Mouse (Mus musculus): Measurements from ENCODE around the gene Dusp21.

Gene Dusp21

GRCm38 (mm10) chrX:18145557-18145956, at the start of gene Dusp21:
Gene Dusp21, plus strand, starts transcription at chrX:18145857.
- DNase-seq = no peak

- DNase-seq = no peak
Measured at GRCm38 (mm10) chrX:18160734-18161442, 15.2 kb downstream of the Dusp21 start.

- DNase-seq = no peak
Measured at GRCm38 (mm10) chrX:18161796-18162191, 16.1 kb downstream of the Dusp21 start.

- DNase-seq = peak; percentile 100
Measured at GRCm38 (mm10) chrX:18162192-18162857, 16.7 kb downstream of the Dusp21 start, which contains the start of gene Kdm6a. Gene Kdm6a, plus strand, starts transcription at chrX:18162575.

GRCm38 (mm10) chrX:18162861-18163731, 17.4 kb downstream of the Dusp21 start:
- DNase-seq = peak; percentile 74

- DNase-seq = peak; percentile 60
Measured at GRCm38 (mm10) chrX:18163917-18164624, 18.4 kb downstream of the Dusp21 start.

- no peak for DNase-seq
Measured at GRCm38 (mm10) chrX:18165121-18165520, 19.5 kb downstream of the Dusp21 start.

GRCm38 (mm10) chrX:18166961-18167360, 21.3 kb downstream of the Dusp21 start:
- DNase-seq = no peak

- peak; percentile 26 for DNase-seq
Measured at GRCm38 (mm10) chrX:18168940-18169339, 23.3 kb downstream of the Dusp21 start.

GRCm38 (mm10) chrX:18174831-18175230, 29.2 kb downstream of the Dusp21 start:
- no peak for DNase-seq

GRCm38 (mm10) chrX:18177803-18178202, 32.1 kb downstream of the Dusp21 start:
- DNase-seq = no peak

GRCm38 (mm10) chrX:18179492-18179891, 33.8 kb downstream of the Dusp21 start:
- DNase-seq = no peak

GRCm38 (mm10) chrX:18187203-18187602, 41.5 kb downstream of the Dusp21 start:
- DNase-seq = no peak

- DNase-seq = no peak
Measured at GRCm38 (mm10) chrX:18188293-18188692, 42.6 kb downstream of the Dusp21 start.

Data from lung, postnatal 36 days (tissue).